Mouse (Mus musculus): ENCODE measurements around the gene Tjap1. TPM values are rescaled to one million over a fixed set of nuclear protein-coding genes. Genes with fewer than 3 reads are reported as not detected.

Gene Tjap1
- polyA plus RNA-seq (2014; fragmentation: Nextera tagmentation; extraction: Ambion mirVana) = 46.4 and 48.8 TPM in 2 replicates

DNA sequence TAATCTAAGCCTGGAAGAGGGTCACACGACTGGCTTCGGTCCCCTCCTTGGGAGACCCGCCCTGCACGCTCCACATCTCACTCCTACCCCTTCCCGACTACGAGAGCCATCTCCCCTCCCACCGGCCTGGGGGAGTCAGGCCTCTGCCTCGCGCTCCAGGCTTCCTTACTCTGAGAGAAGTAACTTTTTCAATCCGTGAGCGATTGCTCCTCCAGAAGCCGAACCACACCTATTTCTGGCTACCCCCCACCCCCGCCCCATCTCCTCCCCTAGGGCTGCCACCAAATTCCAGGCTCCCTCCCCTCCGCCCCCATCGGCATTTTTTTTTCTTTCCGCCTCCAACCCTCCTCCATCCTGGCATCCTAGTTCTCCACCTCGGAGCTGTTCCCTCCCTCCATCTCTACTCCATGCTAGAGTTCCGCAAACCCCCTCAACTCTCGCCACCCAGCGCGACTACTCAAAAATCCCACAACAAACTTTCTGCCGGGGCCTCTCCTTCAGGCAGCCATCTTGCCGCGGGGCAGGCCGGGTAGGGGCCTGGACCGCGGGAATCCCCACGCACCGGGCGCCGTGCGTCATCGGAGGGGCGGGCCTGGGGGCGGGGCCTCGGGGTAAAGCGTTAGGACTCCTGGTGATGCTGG, at the start of gene Tjap1:
Gene Tjap1 (minus strand): TSS at position 544 of the 641 bp plus-strand sequence.
- H3K4me3 ChIP-seq (ENCODE audit: low read depth, low read length) = peak within 1 kb of the TSS; percentile 72
- peak within 1 kb of the TSS; percentile 92 for H3K27ac ChIP-seq (ENCODE audit: low read length)
- H3K4me2 ChIP-seq (replicated peaks; ENCODE audit: low read depth, low read length) = peak within 1 kb of the TSS; percentile 83
- no peaks in the 10 kb centered on the region for H3K9me3 ChIP-seq (ENCODE audit: control insufficient read depth, low read depth, low read length)
- H3K36me3 ChIP-seq (ENCODE audit: control insufficient read depth, insufficient read depth, low read length) = peaks cover 27% of the 10 kb centered on the region
- peaks cover 16% of the 10 kb centered on the region for H3K4me1 ChIP-seq (ENCODE audit: control insufficient read depth, insufficient read depth, low read length)
- 1% methylated on average over 37 of the region's 37 CpGs for WGBS
- ATAC-seq (ENCODE audit: insufficient number of reproducible peaks, insufficient read depth, low FRiP score, low read depth) = peak; percentile 98
- no peaks in the 10 kb centered on the region for H3K27me3 ChIP-seq (ENCODE audit: control insufficient read depth, insufficient read depth, low read length)
- peak within 1 kb of the TSS; percentile 81 for H3K9ac ChIP-seq (replicated peaks; ENCODE audit: low read depth, low read length)

DNA sequence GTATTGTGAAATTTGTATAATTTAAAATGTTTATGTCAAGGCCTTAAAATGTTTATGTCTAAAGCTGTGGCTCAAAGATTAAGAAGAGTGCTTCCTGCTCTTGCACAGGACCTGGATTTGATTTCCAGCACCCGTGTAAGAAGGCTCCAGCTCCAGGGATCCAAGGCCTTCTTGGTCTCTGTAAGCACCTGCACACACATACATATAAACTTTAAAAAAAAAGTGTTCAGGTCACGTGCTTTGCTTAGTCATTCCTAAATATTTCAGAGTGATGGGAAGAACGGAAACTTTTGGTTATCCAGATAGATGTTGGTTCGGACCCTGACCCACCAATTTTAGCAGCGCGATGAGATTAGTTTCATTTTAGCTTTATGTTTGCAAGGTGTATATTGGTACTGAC, 45.9 kb upstream of the Tjap1 start:
- H3K4me3 ChIP-seq (ENCODE audit: low read depth, low read length) = peak overlapping the region; percentile 56; the same call in 1 of the 2 replicates
- peak overlapping the region; percentile 79 for H3K4me2 ChIP-seq (replicated peaks; ENCODE audit: low read depth, low read length)
- H3K9ac ChIP-seq (replicated peaks; ENCODE audit: low read depth, low read length) = no peak overlapping the region
- H3K27ac ChIP-seq (ENCODE audit: low read length) = no peak overlapping the region; the same call in 1 of the 2 replicates
- no peak for ATAC-seq (ENCODE audit: insufficient number of reproducible peaks, insufficient read depth, low FRiP score, low read depth)
- 63% methylated on average over 6 of the region's 6 CpGs for WGBS
- peaks cover 7% of the 10 kb centered on the region; the same call in 1 of the 2 replicates for H3K4me1 ChIP-seq (ENCODE audit: control insufficient read depth, insufficient read depth, low read length)
- no peaks in the 10 kb centered on the region for H3K9me3 ChIP-seq (ENCODE audit: control insufficient read depth, low read depth, low read length)
- 0 out of 2 replicates have a peak, but pooled peaks cover under 1% of the 10 kb centered on the region for H3K36me3 ChIP-seq (ENCODE audit: control insufficient read depth, insufficient read depth, low read length)
- no peaks in the 10 kb centered on the region for H3K27me3 ChIP-seq (ENCODE audit: control insufficient read depth, insufficient read depth, low read length)

- H3K4me3 ChIP-seq (ENCODE audit: low read depth, low read length) = peak within 1 kb of the TSS; percentile 56
- H3K4me1 ChIP-seq (ENCODE audit: control insufficient read depth, insufficient read depth, low read length) = peaks cover 7% of the 10 kb centered on the region; the same call in 1 of the 2 replicates
- H3K9me3 ChIP-seq (ENCODE audit: control insufficient read depth, low read depth, low read length) = no peaks in the 10 kb centered on the region
- H3K36me3 ChIP-seq (ENCODE audit: control insufficient read depth, insufficient read depth, low read length) = peaks cover 5% of the 10 kb centered on the region; the same call in 1 of the 2 replicates
- no peaks in the 10 kb centered on the region for H3K27me3 ChIP-seq (ENCODE audit: control insufficient read depth, insufficient read depth, low read length)
- peak within 1 kb of the TSS; percentile 89 for H3K4me2 ChIP-seq (replicated peaks; ENCODE audit: low read depth, low read length)
- H3K27ac ChIP-seq (ENCODE audit: low read length) = peak within 1 kb of the TSS; percentile 95
- H3K9ac ChIP-seq (replicated peaks; ENCODE audit: low read depth, low read length) = peak within 1 kb of the TSS; percentile 67
- WGBS = under 1% methylated on average over 40 of the region's 40 CpGs
- ATAC-seq (ENCODE audit: insufficient number of reproducible peaks, insufficient read depth, low FRiP score, low read depth) = peak; percentile 97
These were observed 45.2 kb upstream of the Tjap1 start, which contains the start of gene Abcc10 for GRCm38 (mm10) chr17:46327906-46328534. Abcc10 (minus strand) TSS chr17:46328352.

DNA sequence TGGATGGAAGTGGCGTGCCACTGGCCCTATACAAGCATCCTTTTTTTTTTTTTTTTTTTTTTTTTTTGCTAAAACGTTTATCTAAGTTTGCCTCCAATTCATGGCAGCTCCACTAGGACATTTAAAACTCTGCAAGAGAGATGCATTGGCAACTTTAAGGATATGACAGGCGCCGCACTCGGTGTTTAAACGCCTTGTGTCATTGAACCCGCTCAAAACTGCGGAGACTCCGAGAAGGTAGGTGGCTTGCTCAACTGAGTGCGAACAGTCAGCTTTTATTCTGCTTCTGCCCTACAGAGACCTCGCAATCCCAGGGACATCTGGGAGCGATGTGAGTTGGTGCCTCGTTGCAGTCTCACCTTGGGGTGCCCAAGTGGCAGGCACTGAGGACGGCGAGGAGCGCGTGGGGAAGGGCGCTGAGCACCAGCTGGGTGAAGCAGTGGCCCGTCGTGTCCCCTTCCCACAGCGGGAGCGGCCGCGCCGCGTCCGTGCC, 44.6 kb upstream of the Tjap1 start:
- Histone ChIP-seq H3K9me3 (ENCODE audit: control insufficient read depth, low read depth, low read length) (no peaks in the 10 kb centered on the region), H3K36me3 (ENCODE audit: control insufficient read depth, insufficient read depth, low read length) (peaks cover 5% of the 10 kb centered on the region; the same call in 1 of the 2 replicates), H3K9ac (replicated peaks; ENCODE audit: low read depth, low read length) (peak overlapping the region; percentile 67), H3K4me3 (ENCODE audit: low read depth, low read length) (peak overlapping the region; percentile 56), H3K4me2 (replicated peaks; ENCODE audit: low read depth, low read length) (peak overlapping the region; percentile 89), H3K27me3 (ENCODE audit: control insufficient read depth, insufficient read depth, low read length) (no peaks in the 10 kb centered on the region), H3K4me1 (ENCODE audit: control insufficient read depth, insufficient read depth, low read length) (peaks cover 7% of the 10 kb centered on the region; the same call in 1 of the 2 replicates), H3K27ac (ENCODE audit: low read length) (peak overlapping the region; percentile 95)
- no peak for ATAC-seq (ENCODE audit: insufficient number of reproducible peaks, insufficient read depth, low FRiP score, low read depth)
- WGBS = 3% methylated on average over 24 of the region's 27 CpGs

DNA sequence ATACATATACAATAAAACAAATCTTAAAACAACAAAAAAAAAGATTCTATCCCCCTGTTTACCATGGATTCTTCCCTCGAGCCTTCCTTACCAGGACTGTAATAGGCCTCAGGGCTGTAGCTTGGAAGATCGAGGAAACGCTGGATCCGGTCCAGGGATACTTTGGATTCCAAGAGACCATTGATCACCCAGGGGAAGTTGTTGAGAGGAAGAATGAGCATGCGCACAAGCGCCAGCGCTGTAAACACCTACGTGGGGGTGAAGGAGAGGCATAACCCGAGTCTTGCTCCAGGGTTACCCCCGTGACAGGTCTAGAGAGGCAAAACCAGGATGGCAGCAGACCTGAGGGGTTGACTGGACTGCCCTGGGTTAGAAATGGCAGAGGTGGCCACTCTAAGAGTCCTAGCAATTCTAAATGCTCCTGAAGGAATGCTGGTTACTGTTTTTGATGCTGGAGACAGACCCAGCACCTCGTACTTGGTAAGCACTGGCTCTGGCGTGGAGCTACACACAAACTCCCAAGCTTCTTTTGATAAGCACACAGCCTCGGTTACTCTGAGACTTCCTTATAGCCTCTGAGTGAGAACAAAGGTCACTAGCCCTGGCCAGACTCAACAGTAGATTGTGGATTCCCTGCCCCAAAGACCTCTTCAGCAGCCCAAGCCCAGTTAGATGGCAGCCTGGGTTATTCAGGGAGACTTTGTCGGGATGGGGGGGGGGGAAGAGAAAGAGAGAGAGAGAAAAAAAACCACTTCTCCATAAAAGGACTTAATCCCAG, 39.4 kb upstream of the Tjap1 start:
- H3K36me3 ChIP-seq (ENCODE audit: control insufficient read depth, insufficient read depth, low read length) = peaks cover 8% of the 10 kb centered on the region
- no peaks in the 10 kb centered on the region for H3K9me3 ChIP-seq (ENCODE audit: control insufficient read depth, low read depth, low read length)
- no peak for ATAC-seq (ENCODE audit: insufficient number of reproducible peaks, insufficient read depth, low FRiP score, low read depth)
- no peaks in the 10 kb centered on the region for H3K27me3 ChIP-seq (ENCODE audit: control insufficient read depth, insufficient read depth, low read length)
- H3K9ac ChIP-seq (replicated peaks; ENCODE audit: low read depth, low read length) = no peak overlapping the region
- 86% methylated on average over 14 of the region's 14 CpGs for WGBS
- no peak overlapping the region for H3K27ac ChIP-seq (ENCODE audit: low read length)
- no peak overlapping the region for H3K4me3 ChIP-seq (ENCODE audit: low read depth, low read length)
- H3K4me2 ChIP-seq (replicated peaks; ENCODE audit: low read depth, low read length) = no peak overlapping the region
- H3K4me1 ChIP-seq (ENCODE audit: control insufficient read depth, insufficient read depth, low read length) = peaks cover 3% of the 10 kb centered on the region; the same call in 1 of the 2 replicates

DNA sequence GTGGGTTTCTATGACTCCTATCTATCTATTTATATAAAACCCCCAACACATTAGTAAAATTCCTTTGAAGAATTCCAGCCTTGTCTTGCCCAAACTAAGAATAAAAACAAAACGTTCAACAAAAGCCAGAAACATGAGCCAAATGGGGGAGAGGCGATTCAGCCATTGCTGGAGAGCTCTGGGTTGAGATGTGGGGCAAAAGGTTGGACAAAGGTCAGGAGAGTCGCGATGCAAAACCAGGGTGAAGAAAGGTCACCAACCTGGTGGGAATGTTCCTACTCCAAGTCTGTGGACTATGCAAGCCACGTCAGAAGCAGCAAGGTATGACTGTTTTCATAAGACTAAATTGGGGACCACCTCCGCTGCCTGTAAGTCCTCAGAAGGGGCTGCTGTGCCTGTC, 37.7 kb upstream of the Tjap1 start:
- Histone ChIP-seq H3K27ac (ENCODE audit: low read length) (no peak overlapping the region), H3K4me3 (ENCODE audit: low read depth, low read length) (no peak overlapping the region), H3K9ac (replicated peaks; ENCODE audit: low read depth, low read length) (no peak overlapping the region), H3K36me3 (ENCODE audit: control insufficient read depth, insufficient read depth, low read length) (peaks cover 8% of the 10 kb centered on the region), H3K4me2 (replicated peaks; ENCODE audit: low read depth, low read length) (no peak overlapping the region), H3K9me3 (ENCODE audit: control insufficient read depth, low read depth, low read length) (no peaks in the 10 kb centered on the region), H3K27me3 (ENCODE audit: control insufficient read depth, insufficient read depth, low read length) (no peaks in the 10 kb centered on the region), H3K4me1 (ENCODE audit: control insufficient read depth, insufficient read depth, low read length) (no peaks in the 10 kb centered on the region)
- ATAC-seq (ENCODE audit: insufficient number of reproducible peaks, insufficient read depth, low FRiP score, low read depth) = no peak
- 59% methylated on average over 6 of the region's 6 CpGs for WGBS

GRCm38 (mm10) chr17:46315813-46316212, 33.0 kb upstream of the Tjap1 start:
- no peak for ATAC-seq (ENCODE audit: insufficient number of reproducible peaks, insufficient read depth, low FRiP score, low read depth)
- no peak overlapping the region for H3K27ac ChIP-seq (ENCODE audit: low read length)
- H3K4me3 ChIP-seq (ENCODE audit: low read depth, low read length) = no peak overlapping the region
- no peak overlapping the region for H3K4me2 ChIP-seq (replicated peaks; ENCODE audit: low read depth, low read length)
- no peaks in the 10 kb centered on the region for H3K36me3 ChIP-seq (ENCODE audit: control insufficient read depth, insufficient read depth, low read length)
- no peak overlapping the region for H3K9ac ChIP-seq (replicated peaks; ENCODE audit: low read depth, low read length)
- H3K4me1 ChIP-seq (ENCODE audit: control insufficient read depth, insufficient read depth, low read length) = no peaks in the 10 kb centered on the region
- H3K9me3 ChIP-seq (ENCODE audit: control insufficient read depth, low read depth, low read length) = no peaks in the 10 kb centered on the region
- 85% methylated on average over 10 of the region's 10 CpGs for WGBS
- no peaks in the 10 kb centered on the region for H3K27me3 ChIP-seq (ENCODE audit: control insufficient read depth, insufficient read depth, low read length)

GRCm38 (mm10) chr17:46313135-46313715, 30.4 kb upstream of the Tjap1 start:
- Histone ChIP-seq H3K4me1 (ENCODE audit: control insufficient read depth, insufficient read depth, low read length) (no peaks in the 10 kb centered on the region), H3K27ac (ENCODE audit: low read length) (no peak overlapping the region), H3K36me3 (ENCODE audit: control insufficient read depth, insufficient read depth, low read length) (no peaks in the 10 kb centered on the region), H3K4me3 (ENCODE audit: low read depth, low read length) (no peak overlapping the region), H3K9me3 (ENCODE audit: control insufficient read depth, low read depth, low read length) (no peaks in the 10 kb centered on the region), H3K4me2 (replicated peaks; ENCODE audit: low read depth, low read length) (no peak overlapping the region), H3K9ac (replicated peaks; ENCODE audit: low read depth, low read length) (no peak overlapping the region), H3K27me3 (ENCODE audit: control insufficient read depth, insufficient read depth, low read length) (no peaks in the 10 kb centered on the region)
- ATAC-seq (ENCODE audit: insufficient number of reproducible peaks, insufficient read depth, low FRiP score, low read depth) = no peak
- 82% methylated on average over 9 of the region's 9 CpGs for WGBS
